Mouse (Mus musculus) liver, embryonic 15.5 days (tissue): ENCODE data around the gene Slc6a9. TPM values are rescaled to one million over a fixed set of nuclear protein-coding genes. Genes with fewer than 3 reads are reported as not detected.
A peak's percentile ranks its signal among the peaks of the same experiment; 100 is the strongest.

ENCODE experiments used
- ATAC-seq: fragments of 200-750 bp; cut with Nextera tagmentation; 2 replicates; pipeline ENCODE4 v1.8.0; 2017; ENCODE audit warnings: moderate number of reproducible peaks, mild to moderate bottlenecking, moderate library complexity; ENCODE audit not compliant: insufficient read depth
- H3K27ac ChIP-seq: fragments of 300-500 bp; sonication (generic); replicated peaks from 2 replicates; pipeline ENCODE4 v1.5.1; 2015; ENCODE audit warnings: mild to moderate bottlenecking, inconsistent platforms
- H3K27me3 ChIP-seq: fragments of 300-500 bp; sonication (generic); 2 replicates; pipeline ENCODE4 v1.6.1; 2015; ENCODE audit warnings: mild to moderate bottlenecking, inconsistent platforms
- H3K36me3 ChIP-seq: fragments of 300-500 bp; sonication (generic); replicated peaks from 2 replicates; pipeline ENCODE4 v1.6.1; 2015; ENCODE audit warnings: moderate library complexity, mild to moderate bottlenecking, inconsistent platforms
- H3K4me1 ChIP-seq: fragments of 300-500 bp; sonication (generic); replicated peaks from 2 replicates; pipeline ENCODE4 v1.6.1; 2015; ENCODE audit warnings: inconsistent platforms
- H3K4me2 ChIP-seq: fragments of 300-500 bp; sonication (generic); 2 replicates; pipeline ENCODE4 v1.6.1; 2015; ENCODE audit warnings: moderate library complexity, mild to moderate bottlenecking, inconsistent platforms
- H3K4me3 ChIP-seq: fragments of 300-500 bp; sonication (generic); replicated peaks from 2 replicates; pipeline ENCODE4 v1.5.1; 2015; ENCODE audit warnings: mild to moderate bottlenecking, inconsistent platforms
- H3K9ac ChIP-seq: fragments of 300-500 bp; sonication (generic); 2 replicates; pipeline ENCODE4 v1.6.1; 2015; ENCODE audit warnings: moderate library complexity, mild to moderate bottlenecking, inconsistent platforms
- H3K9me3 ChIP-seq: fragments of 300-500 bp; sonication (generic); replicated peaks from 2 replicates; pipeline ENCODE4 v1.6.1; 2016; ENCODE audit warnings: inconsistent platforms
- WGBS: fragments of 180-500 bp; shearing (Covaris S2); methylation state at CpG from one replicate; pipeline ENCODE4 v1.1.7; 2015; ENCODE audit warnings: mixed read lengths; ENCODE audit not compliant: insufficient replicate concordance; 5-methylcytosine and 5-hydroxymethylcytosine counted together
- polyA plus RNA-seq: library from polyadenylated mRNA; unstranded; fragments of >200 nt; fragmentation: Nextera tagmentation; extraction: Ambion mirVana; gene quantifications from 2 replicates; pipeline ENCODE4 v1.2.1, GENCODE M21; 2015

Gene Slc6a9
- polyA plus RNA-seq, 1 experiment from 2014 or later: 56.1 TPM

DNA sequence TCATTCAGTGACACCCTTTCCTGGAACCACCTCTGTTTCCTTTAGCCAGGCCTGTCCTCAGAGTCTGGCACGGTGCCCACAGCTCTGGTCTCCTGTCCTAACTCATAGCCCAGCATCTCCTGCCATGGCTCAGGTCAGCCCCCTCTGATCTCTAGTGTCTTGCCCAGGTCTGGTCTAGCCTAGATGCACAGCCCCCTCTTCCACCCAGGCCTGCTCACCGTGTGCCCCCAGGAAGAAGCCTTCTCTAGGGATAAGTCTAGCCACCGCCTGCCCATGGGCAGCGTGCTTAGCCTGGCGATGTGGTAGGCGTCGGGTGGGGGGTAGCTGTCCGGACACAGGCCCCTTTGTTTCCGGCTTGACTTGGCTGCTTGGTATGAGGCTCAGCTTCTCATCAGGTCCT lies 20.8 kb downstream of the Slc6a9 start:
- Histone ChIP-seq H3K27ac (no peak overlapping the region), H3K36me3 (peaks cover 100% of the 10 kb centered on the region), H3K9me3 (no peaks in the 10 kb centered on the region), H3K9ac (no peak overlapping the region), H3K4me1 (peaks cover 62% of the 10 kb centered on the region), H3K4me3 (no peak overlapping the region), H3K27me3 (0 out of 2 replicates have a peak, but pooled peaks cover 3% of the 10 kb centered on the region), H3K4me2 (no peak overlapping the region)
- ATAC-seq: no peak
- WGBS: 84% methylated on average over 9 of the region's 9 CpGs

DNA sequence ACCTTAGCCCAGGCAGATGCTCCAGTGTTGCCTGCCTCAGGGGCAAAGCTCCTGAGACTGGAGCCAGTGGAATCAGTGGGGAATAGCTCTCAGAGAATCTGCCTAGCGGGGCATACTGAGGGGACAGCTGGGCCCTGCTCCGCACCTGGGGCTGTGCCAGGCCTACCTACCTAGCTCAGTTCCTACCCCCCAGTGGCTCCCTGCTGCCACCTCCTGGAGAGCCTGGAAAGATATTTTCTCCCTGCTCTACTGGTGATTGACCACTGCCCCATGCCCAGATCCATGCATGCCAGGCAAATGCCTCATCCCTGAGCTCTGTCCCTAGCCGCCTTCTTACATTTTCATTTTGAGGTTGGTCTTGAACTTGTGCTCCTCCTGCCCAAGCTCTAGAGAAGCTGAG lies 24.5 kb downstream of the Slc6a9 start:
- WGBS: 85% methylated on average over 3 of the region's 3 CpGs
- peak; percentile 41 for ATAC-seq
- peak overlapping the region; percentile 45 for H3K27ac ChIP-seq

DNA sequence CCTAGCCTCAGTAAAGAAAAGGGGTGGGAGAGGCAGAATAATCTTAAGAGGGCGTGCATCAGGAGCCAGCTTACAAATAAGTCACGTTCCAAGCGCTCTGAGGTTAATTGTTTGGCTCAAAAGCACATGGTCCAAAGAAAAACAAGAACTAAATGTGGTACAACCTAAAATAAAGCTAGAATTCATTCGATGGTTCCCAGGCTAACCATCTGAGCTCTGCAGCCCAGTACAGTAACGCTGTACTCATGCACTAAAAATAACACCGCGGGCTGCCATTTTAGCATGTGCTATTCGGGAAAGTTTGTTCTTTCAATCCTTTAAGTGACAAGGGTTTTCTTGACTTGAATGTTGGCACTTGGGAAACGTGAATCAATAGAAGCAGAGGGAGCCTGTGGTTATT lies 26.3 kb downstream of the Slc6a9 start:
- ATAC-seq: no peak
- Histone ChIP-seq H3K9me3 (no peaks in the 10 kb centered on the region), H3K4me1 (peaks cover 47% of the 10 kb centered on the region), H3K27me3 (0 out of 2 replicates have a peak, but pooled peaks cover 3% of the 10 kb centered on the region), H3K36me3 (peaks cover 100% of the 10 kb centered on the region), H3K27ac (no peak overlapping the region), H3K9ac (no peak overlapping the region), H3K4me3 (no peak overlapping the region), H3K4me2 (no peak overlapping the region)
- WGBS: 88% methylated on average over 9 of the region's 9 CpGs

More for the DNA sequence above, 24.5 kb downstream of the Slc6a9 start:
- Histone ChIP-seq H3K27me3 (0 out of 2 replicates have a peak, but pooled peaks cover 3% of the 10 kb centered on the region), H3K4me2 (no peak overlapping the region), H3K36me3 (peaks cover 100% of the 10 kb centered on the region), H3K9me3 (no peaks in the 10 kb centered on the region), H3K9ac (0 out of 2 replicates have a peak overlapping the region, but pooled peaks have one; percentile 9), H3K4me1 (peaks cover 57% of the 10 kb centered on the region), H3K4me3 (no peak overlapping the region)

DNA sequence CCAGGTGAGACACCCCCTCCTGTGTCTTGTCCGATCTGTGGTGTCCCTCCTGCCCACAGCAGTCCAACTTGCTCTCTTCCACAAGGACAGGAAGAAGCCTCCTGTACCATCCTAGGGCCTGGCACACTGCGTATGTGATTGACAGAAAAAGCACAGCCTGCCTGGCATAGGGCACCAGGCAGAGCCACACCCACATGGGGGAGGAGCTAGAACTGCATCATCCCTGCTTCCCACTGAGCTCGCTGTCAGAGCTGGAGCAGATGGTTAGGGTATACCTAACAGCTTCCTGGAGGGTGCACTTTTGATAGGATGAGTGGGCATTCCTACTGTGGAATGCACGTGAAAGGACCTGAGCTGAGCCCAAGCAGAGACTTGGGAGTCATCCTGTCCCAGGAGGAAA lies 28.5 kb downstream of the Slc6a9 start:
- Histone ChIP-seq H3K4me2 (no peak overlapping the region), H3K27me3 (0 out of 2 replicates have a peak, but pooled peaks cover 2% of the 10 kb centered on the region), H3K9ac (no peak overlapping the region), H3K27ac (no peak overlapping the region), H3K4me1 (peaks cover 59% of the 10 kb centered on the region), H3K9me3 (no peaks in the 10 kb centered on the region), H3K4me3 (no peak overlapping the region), H3K36me3 (peaks cover 100% of the 10 kb centered on the region)
- ATAC-seq: peak; percentile 23; the same call in 1 of the 2 replicates
- 46% methylated on average over 4 of the region's 4 CpGs for WGBS

DNA sequence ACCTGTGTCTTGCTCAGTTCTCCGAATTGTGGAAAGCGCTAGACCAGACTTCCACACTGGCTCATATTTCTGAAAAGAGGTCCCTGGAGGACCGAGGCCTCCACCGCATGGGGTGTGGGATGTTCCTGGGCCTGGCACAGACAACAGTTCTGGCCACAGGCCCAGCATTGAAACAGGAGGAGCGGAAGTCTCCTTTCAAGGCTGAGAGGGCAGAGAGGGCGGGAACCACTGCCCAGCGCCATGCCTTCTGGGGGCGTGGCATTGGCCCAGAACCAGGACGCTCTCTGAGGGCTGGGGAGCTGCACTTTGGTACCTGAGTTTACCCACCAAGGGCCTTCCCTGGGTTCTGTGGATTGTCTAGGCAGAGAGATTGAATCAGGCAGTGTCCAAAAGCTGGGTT lies 31.8 kb downstream of the Slc6a9 start:
- Histone ChIP-seq H3K9me3 (no peaks in the 10 kb centered on the region), H3K36me3 (peaks cover 96% of the 10 kb centered on the region), H3K27me3 (no peaks in the 10 kb centered on the region), H3K9ac (no peak overlapping the region), H3K4me1 (peaks cover 69% of the 10 kb centered on the region), H3K27ac (no peak overlapping the region), H3K4me2 (no peak overlapping the region), H3K4me3 (no peak overlapping the region)
- 80% methylated on average over 9 of the region's 9 CpGs for WGBS
- ATAC-seq: no peak

DNA sequence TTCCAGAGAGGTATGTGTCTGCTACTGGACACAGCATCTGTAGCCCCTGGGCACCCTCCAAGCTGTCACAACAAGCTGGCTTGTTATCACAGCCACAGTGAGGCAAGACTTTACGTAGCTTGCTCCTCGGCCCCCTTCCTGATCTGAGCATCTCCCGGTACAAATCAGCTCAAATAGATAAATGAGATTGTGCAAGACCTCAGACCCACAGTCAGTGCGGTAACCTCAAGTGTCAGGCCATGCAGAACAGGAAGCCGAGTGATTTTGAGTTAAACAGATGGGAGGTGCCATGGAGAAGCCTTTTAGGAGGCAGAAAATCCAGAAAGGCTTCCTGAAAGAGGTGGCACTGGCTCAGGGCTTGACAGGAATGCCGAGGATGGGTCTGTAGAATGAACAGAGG lies 32.7 kb downstream of the Slc6a9 start:
- H3K27me3 ChIP-seq: no peaks in the 10 kb centered on the region
- WGBS: 25% methylated on average over 6 of the region's 6 CpGs
- H3K9me3 ChIP-seq: no peaks in the 10 kb centered on the region
- no peak overlapping the region for H3K4me3 ChIP-seq
- peaks cover 77% of the 10 kb centered on the region for H3K4me1 ChIP-seq
- no peak overlapping the region for H3K27ac ChIP-seq
- peaks cover 87% of the 10 kb centered on the region for H3K36me3 ChIP-seq
- no peak for ATAC-seq
- no peak overlapping the region for H3K9ac ChIP-seq
- no peak overlapping the region for H3K4me2 ChIP-seq

DNA sequence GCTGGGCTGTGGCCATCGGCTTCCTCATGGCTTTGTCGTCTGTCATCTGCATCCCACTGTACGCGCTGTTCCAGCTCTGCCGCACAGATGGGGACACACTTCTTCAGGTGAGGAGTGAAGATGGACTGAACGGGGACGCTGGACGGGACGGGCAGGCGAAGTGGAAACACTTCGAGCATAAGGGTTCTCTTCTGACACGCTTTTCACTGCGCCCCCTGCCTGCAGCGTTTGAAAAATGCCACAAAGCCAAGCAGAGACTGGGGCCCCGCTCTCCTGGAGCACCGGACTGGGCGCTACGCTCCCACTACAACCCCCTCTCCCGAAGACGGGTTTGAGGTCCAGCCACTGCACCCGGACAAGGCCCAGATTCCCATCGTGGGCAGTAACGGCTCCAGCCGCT lies 33.5 kb downstream of the Slc6a9 start:
- Histone ChIP-seq H3K4me3 (no peak overlapping the region), H3K27ac (no peak overlapping the region), H3K9ac (no peak overlapping the region), H3K36me3 (peaks cover 79% of the 10 kb centered on the region), H3K4me2 (no peak overlapping the region), H3K9me3 (no peaks in the 10 kb centered on the region), H3K27me3 (no peaks in the 10 kb centered on the region), H3K4me1 (peaks cover 77% of the 10 kb centered on the region)
- 17% methylated on average over 24 of the region's 24 CpGs for WGBS
- no peak for ATAC-seq

DNA sequence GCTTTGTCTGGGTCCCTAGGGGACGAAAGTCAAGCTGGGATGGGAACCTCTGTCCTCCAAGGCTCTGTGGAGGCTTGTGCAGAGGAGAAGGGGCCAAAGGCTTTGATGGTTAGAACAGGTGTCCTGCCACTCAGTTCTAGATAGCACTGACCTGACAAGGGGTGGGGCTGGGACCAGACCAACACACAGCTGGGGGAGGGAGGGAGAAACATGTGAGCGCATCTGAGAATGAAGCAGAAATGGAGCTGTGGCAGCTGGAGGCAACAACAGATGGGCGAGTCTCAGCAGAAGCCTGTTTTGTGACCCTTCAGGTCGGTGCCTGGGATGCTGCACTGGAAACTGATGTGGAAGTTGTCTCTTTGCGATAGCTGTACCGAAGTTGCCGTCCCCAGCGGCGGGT lies 35.0 kb downstream of the Slc6a9 start:
- Histone ChIP-seq H3K4me1 (peaks cover 77% of the 10 kb centered on the region), H3K9me3 (no peaks in the 10 kb centered on the region), H3K4me2 (no peak overlapping the region), H3K27ac (no peak overlapping the region), H3K4me3 (no peak overlapping the region), H3K36me3 (peaks cover 64% of the 10 kb centered on the region), H3K27me3 (no peaks in the 10 kb centered on the region), H3K9ac (no peak overlapping the region)
- ATAC-seq: no peak
- WGBS: 81% methylated on average over 9 of the region's 9 CpGs

DNA sequence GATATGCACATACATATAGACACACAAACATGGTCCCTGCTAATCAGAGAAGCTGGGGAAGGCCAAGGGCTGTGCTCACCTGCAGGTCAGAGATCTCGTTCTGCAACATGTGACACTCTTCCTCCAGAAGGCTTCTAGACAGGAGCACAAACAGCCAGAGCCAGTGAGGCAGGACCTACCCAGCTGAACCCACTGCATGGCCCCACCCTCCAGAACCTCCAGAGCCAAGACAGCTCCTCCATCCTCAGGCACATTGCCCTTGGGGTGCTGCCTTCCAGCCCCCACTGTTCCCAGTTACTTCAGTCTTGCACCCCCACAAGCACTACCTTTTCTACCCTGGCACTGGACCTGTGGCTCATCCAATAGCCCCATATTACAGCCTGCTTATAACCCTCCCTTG lies 36.1 kb downstream of the Slc6a9 start:
- Histone ChIP-seq H3K4me2 (no peak overlapping the region), H3K27me3 (no peaks in the 10 kb centered on the region), H3K36me3 (peaks cover 52% of the 10 kb centered on the region), H3K27ac (peak overlapping the region; percentile 63), H3K4me1 (peaks cover 77% of the 10 kb centered on the region), H3K4me3 (no peak overlapping the region), H3K9me3 (no peaks in the 10 kb centered on the region), H3K9ac (no peak overlapping the region; the same call in 1 of the 2 replicates)
- 46% methylated on average over 1 of the region's 1 CpGs for whole genome bisulfite sequencing
- no peak for ATAC-seq

DNA sequence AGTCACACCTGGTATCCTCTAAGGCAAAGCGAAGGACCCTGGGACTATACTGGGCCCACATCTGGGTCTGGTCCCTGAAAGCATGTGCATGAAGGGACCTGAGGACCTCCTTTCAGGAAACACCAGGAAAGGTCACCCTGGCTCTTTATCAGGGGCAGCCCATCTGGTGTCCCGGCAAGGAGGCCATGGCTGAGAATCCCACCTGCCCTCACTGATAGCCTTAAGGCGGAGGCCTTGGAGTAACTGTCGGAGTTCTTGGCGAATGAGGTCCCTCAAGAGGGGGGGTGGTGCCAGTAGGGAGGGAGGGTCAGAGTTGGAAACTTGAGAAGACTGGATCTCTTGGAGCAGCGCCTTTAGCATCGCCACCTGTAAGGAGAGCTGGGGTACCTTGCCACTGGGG lies 37.5 kb downstream of the Slc6a9 start:
- H3K27me3 ChIP-seq: no peaks in the 10 kb centered on the region
- H3K4me1 ChIP-seq: peaks cover 65% of the 10 kb centered on the region
- H3K36me3 ChIP-seq: peaks cover 39% of the 10 kb centered on the region
- ATAC-seq: peak; percentile 15
- H3K9ac ChIP-seq: peak overlapping the region; percentile 33; the same call in 1 of the 2 replicates
- H3K4me2 ChIP-seq: peak overlapping the region; percentile 64
- 52% methylated on average over 7 of the region's 7 CpGs for WGBS
- no peaks in the 10 kb centered on the region for H3K9me3 ChIP-seq
- peak overlapping the region; percentile 63 for H3K27ac ChIP-seq
- no peak overlapping the region for H3K4me3 ChIP-seq

DNA sequence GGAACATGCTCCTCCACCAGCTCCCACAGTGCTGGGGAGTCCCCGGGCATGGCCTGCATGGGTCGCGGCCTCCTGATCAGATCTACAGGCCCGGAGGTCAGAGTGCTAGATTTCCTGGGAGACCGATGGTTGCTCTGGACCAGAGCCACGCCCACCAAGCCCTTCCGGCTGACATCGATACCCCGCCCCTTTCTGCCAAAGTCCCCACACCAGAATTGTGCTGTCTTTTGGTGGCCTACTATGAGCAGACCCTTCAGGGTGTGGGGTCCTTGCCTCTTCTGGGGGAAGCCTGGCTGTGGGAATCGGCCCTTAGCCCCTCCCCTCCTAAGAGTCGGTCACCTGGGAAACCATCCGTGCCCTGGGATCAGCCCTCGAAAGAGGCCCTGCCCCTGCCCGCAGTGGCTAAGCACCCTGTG lies 38.2 kb downstream of the Slc6a9 start, which contains the start of gene Ccdc24:
TSS of gene Ccdc24 (minus strand) at position 87 of the 416 bp plus-strand sequence.
- Histone ChIP-seq H3K27ac (peak within 1 kb of the TSS; percentile 63), H3K4me3 (peak within 1 kb of the TSS; percentile 36), H3K4me1 (peaks cover 58% of the 10 kb centered on the region), H3K36me3 (peaks cover 32% of the 10 kb centered on the region), H3K9me3 (no peaks in the 10 kb centered on the region), H3K9ac (peak within 1 kb of the TSS; percentile 33; the same call in 1 of the 2 replicates), H3K27me3 (peaks cover 2% of the 10 kb centered on the region; the same call in 1 of the 2 replicates), H3K4me2 (peak within 1 kb of the TSS; percentile 64)
- WGBS: 18% methylated on average over 14 of the region's 14 CpGs
- peak; percentile 17 for ATAC-seq

DNA sequence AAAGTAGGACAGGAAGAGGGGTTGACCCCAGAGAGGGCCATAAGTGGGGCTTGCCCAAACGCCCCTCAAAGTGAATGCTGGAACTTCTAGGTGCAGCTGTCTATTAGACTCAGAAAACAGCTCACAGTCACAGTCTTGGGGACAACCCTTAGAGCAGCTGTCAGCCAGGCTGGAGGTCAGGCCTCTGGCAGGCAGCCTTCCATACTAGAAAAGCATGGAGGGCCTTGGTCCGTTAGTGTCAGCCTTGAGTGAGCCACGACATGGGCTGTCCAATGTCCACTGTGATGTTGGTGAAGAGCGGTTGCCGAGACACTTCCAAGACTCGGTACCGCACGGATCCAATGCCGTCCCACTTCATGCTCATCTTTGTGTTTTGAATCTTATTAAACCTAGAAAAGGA lies 39.3 kb downstream of the Slc6a9 start:
- H3K9ac ChIP-seq: no peak overlapping the region
- peaks cover 47% of the 10 kb centered on the region for H3K4me1 ChIP-seq
- peaks cover 4% of the 10 kb centered on the region; the same call in 1 of the 2 replicates for H3K27me3 ChIP-seq
- WGBS: 83% methylated on average over 9 of the region's 9 CpGs
- no peak overlapping the region for H3K27ac ChIP-seq
- H3K4me2 ChIP-seq: no peak overlapping the region
- ATAC-seq: no peak
- H3K36me3 ChIP-seq: peaks cover 21% of the 10 kb centered on the region
- no peak overlapping the region for H3K4me3 ChIP-seq
- H3K9me3 ChIP-seq: no peaks in the 10 kb centered on the region
